Mouse (Mus musculus) hematopoietic stem cell, adult 5-6 weeks (primary cell): ENCODE results near the gene Hap1. TPM values are rescaled to one million over a fixed set of nuclear protein-coding genes. Genes with fewer than 3 reads are reported as not detected.

Experiments used
- ATAC-seq, 2 experiments: fragments of 125-278 bp in 1 of 2; replicated peaks in 1 of 2; 2 replicates each; pipeline ENCODE4 v1.8.0; 2016 to 2017; ENCODE audit warnings: inconsistent platforms in 2 of 2, mild to moderate bottlenecking in 2 of 2, moderate number of reproducible peaks in 2 of 2, low read depth in 1 of 2, moderate TSS enrichment in 1 of 2; ENCODE audit not compliant: low FRiP score in 2 of 2, poor library complexity in 2 of 2, severe bottlenecking in 2 of 2, insufficient read depth in 1 of 2, low TSS enrichment in 1 of 2
- total RNA-seq: library from RNA; stranded (forward); fragments of 172-1452, 232-1000 nt; gene quantifications from 2 replicates; pipeline ENCODE4 v1.2.3, GENCODE M21; 2017

Hap1 gene
- total RNA-seq, 1 experiment from 2014 or later, result not detected

DNA sequence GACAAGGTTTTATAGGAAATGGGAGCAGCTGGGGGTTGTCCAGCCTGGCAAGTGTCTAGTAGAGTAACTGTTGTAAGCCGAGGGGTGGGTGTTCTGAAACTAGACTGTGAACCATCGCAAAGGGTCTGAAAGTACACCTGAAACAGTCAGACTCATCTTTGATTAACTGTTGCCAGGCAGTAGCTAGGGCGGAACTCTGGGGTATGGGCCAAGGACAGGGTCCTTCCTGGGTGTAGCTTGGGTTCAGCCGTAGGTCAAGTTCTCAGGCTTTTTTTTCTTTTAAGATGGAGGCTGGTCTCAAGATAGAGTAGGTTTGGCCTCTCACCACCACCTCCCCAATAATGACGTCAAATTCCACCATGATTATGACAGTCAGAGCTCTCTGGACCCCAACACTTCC, 48.0 kb downstream of the Hap1 start:
- no peak for ATAC-seq

GRCm38 (mm10) chr11:100301292-100301691, 54.6 kb downstream of the Hap1 start:
- no peak for ATAC-seq

DNA sequence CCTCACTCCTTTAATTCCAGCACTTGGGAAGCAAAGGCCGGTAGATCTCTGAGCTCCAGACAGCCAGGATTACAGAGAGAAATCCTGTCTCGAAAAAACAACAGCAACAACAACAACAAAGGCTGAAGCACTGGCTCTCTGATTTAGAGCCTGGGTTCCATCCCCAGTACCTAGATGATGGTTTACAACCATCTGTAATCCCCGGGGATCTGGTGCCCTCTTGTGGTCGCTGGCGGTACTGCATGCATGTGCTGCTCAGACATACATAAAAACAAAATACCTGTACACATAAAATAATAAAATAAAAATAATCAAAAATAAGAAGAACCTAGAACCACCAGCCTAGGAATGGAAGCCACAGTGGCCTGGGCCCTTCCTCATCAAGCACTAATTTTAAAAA, 55.6 kb downstream of the Hap1 start:
- ATAC-seq, result no peak

GRCm38 (mm10) chr11:100298274-100299036, 57.5 kb downstream of the Hap1 start:
- ATAC-seq, result peak; percentile 54 to 72; a peak in 3 of 4 replicates

DNA sequence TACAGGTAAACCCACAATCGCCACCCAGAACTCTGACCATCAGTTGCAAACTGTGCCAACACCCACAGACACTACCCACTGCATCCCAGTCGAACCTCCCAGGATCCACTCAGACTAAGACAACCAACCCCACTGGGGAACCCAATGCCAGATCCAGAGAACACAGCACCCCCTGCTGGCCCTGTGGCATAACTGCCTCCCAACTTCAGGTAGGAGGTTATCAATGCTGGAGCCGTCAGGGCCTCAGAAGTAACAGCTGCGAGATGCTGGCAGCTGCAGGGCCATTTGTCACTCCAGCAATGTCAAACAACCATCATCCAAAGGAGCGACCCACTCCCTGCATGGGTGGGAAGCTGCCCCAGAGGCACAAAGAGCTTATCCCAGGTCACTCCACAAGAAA, 58.1 kb downstream of the Hap1 start:
- ATAC-seq, result peak; percentile 26 to 37; a peak in 2 of 4 replicates

Other genes starting within 250 kb of the Hap1 start
- gene Krt13, start 234.6 kb downstream of the Hap1 start, total RNA-seq, result not detected in 2 replicates
- not detected in 2 replicates for gene Krt15, start 220.2 kb downstream of the Hap1 start, total RNA-seq
- not detected in 2 replicates for gene Krt19, start 207.5 kb downstream of the Hap1 start, total RNA-seq
- not detected in 2 replicates for gene Krt9, start 162.9 kb downstream of the Hap1 start, total RNA-seq
- not detected in 2 replicates for gene Krt14, start 148.6 kb downstream of the Hap1 start, total RNA-seq
- gene Krt16, start 107.2 kb downstream of the Hap1 start, total RNA-seq, result not detected in 2 replicates
- gene Krt17, start 95.1 kb downstream of the Hap1 start, total RNA-seq, result 0.44 TPM in 1 of 2 replicates, not detected in the other
- not detected in 2 replicates for gene Krt42, start 86.3 kb downstream of the Hap1 start, total RNA-seq
- gene Eif1, start 36.2 kb downstream of the Hap1 start, total RNA-seq, result 225 and 235 TPM in 2 replicates
- gene Gast, start 21.7 kb downstream of the Hap1 start, total RNA-seq, result not detected in 2 replicates
- 2.1 and 9.9 TPM in 2 replicates for gene Jup, start 41.6 kb upstream of the Hap1 start, total RNA-seq
- 0.65 and 2.7 TPM in 2 replicates for gene P3h4, start 58.7 kb upstream of the Hap1 start, total RNA-seq
- 0.38 and 0.74 TPM in 2 replicates for gene Fkbp10, start 59.6 kb upstream of the Hap1 start, total RNA-seq
- gene Nt5c3b, start 85.7 kb upstream of the Hap1 start, total RNA-seq, result 50.2 and 73.2 TPM in 2 replicates
- gene Klhl10, start 85.8 kb upstream of the Hap1 start, total RNA-seq, result 0.60 and 2.1 TPM in 2 replicates
- 27.6 and 34.2 TPM in 2 replicates for gene Klhl11, start 116.6 kb upstream of the Hap1 start, total RNA-seq
- gene Acly, start 171.9 kb upstream of the Hap1 start, total RNA-seq, result 91.6 and 97.6 TPM in 2 replicates
- 0.31 TPM in 1 of 2 replicates, not detected in the other for gene Ttc25, start 189.5 kb upstream of the Hap1 start, total RNA-seq
- gene Cnp, start 218.8 kb upstream of the Hap1 start, total RNA-seq, result 26.4 and 27.5 TPM in 2 replicates